Mouse (Mus musculus): ENCODE results near the gene Serinc2.
"Not testable (repeated sequence)": the region's sequence is repeated elsewhere in the genome, so short reads cannot be mapped to it uniquely, and the experiment has no call there.

Serinc2 gene

DNA sequence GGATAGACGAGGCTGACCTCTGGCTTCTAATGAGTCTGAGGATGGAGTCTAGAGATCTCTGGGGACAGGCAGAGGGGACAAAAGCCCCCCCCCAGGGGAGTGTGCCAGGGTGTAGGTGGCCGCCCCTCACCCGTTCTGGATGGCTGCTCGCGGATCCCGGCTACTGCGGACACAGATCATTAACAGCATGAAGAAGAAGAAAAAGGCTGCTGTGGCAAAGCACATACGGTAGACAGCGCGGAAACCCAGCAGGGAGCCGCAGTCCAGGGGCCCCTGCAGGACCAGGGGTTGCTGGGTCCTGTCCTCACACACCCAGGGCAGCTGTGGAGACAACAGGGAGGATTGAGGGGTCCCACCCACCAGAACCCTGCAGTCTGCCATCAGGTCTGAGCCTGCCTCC lies 14.9 kb downstream of the Serinc2 start:
- H3K9me3 ChIP-seq (ENCODE audit: low read length), result no peaks in the 10 kb centered on the region
- H3K4me1 ChIP-seq (replicated peaks; ENCODE audit: low read depth, low read length), result peaks cover 47% of the 10 kb centered on the region
- H3K4me3 ChIP-seq (replicated peaks; ENCODE audit: low read length), result peak overlapping the region; percentile 55
- TF ChIP-seq CTCF (conservative IDR thresholded peaks at IDR 0.05; ENCODE audit: low read length) (no peak), NANOG (IDR thresholded peaks at IDR 0.05; ENCODE audit: borderline replicate concordance, low read length) (no peak), POU5F1 (IDR thresholded peaks at IDR 0.05; ENCODE audit: borderline replicate concordance, low read length) (no peak)
- no peaks in the 10 kb centered on the region for H3K36me3 ChIP-seq (ENCODE audit: insufficient read depth, low read length)
- peaks cover 14% of the 10 kb centered on the region for H3K27me3 ChIP-seq (ENCODE audit: insufficient read depth, low read length)

DNA sequence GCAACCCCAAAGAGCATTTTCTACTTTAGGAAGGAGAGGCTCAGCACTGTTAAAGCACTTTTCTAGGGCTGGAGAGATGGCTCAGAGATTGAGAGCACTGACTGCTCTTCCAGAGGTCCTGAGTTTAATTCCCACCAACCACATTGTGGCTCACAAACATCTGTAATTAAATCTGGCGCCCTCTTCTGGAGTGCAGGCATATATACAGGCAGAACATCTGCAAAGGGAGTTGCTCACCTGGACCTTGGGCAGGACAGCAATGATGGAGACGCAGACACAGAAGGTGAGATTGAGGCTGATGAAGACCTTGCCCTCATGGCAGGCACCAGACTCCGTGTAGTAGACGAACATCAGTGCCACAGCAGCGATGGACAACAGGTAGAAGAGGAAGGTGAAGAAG lies 18.6 kb downstream of the Serinc2 start:
- no peak overlapping the region for H3K4me3 ChIP-seq (replicated peaks; ENCODE audit: low read length)
- peaks cover 14% of the 10 kb centered on the region for H3K27me3 ChIP-seq (ENCODE audit: insufficient read depth, low read length)
- TF ChIP-seq CTCF (conservative IDR thresholded peaks at IDR 0.05; ENCODE audit: low read length), result peak; percentile 84
- TF ChIP-seq NANOG (IDR thresholded peaks at IDR 0.05; ENCODE audit: borderline replicate concordance, low read length), result no peak
- H3K9me3 ChIP-seq (ENCODE audit: low read length), result no peaks in the 10 kb centered on the region
- H3K4me1 ChIP-seq (replicated peaks; ENCODE audit: low read depth, low read length), result peaks cover 23% of the 10 kb centered on the region
- 0 out of 2 replicates have a peak, but pooled peaks cover under 1% of the 10 kb centered on the region for H3K36me3 ChIP-seq (ENCODE audit: insufficient read depth, low read length)

DNA sequence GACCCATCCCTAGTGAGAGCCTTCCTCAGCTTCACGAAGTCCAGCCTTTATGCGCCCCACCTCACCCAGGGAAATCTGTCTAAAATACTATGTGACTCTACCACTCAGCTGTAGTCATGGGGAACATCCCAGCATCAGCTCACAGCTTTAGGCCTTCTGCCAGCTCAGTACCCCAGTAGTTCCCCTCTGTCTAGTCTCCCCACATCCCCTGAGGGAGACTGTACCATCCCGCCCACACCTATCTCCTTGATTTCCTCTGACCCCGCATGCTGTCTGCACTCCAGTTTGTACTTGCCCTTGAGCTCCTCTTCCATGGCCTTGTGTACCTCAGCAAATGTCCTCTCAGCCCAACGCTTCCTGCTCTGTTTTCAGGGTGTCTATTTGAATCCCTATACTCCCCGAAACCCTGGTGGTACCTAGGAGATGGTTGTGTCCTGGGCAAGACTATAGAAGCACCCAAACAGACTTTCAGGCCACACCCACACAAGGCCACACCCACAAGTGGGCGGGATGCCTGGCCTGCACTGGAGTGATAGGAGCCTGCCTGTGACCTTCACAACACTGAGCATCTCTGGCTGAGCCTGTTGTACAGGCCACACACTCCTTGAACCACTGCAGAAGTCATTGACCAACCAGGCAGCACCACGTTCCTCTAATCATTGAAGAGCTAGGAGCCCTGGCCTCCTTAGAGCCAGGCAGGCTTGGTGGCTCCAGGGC lies 26.4 kb downstream of the Serinc2 start:
- no peak for TF ChIP-seq POU5F1 (IDR thresholded peaks at IDR 0.05; ENCODE audit: borderline replicate concordance, low read length)
- TF ChIP-seq CTCF (conservative IDR thresholded peaks at IDR 0.05; ENCODE audit: low read length), result no peak
- no peak for TF ChIP-seq NANOG (IDR thresholded peaks at IDR 0.05; ENCODE audit: borderline replicate concordance, low read length)
- Histone ChIP-seq H3K36me3 (ENCODE audit: insufficient read depth, low read length) (0 out of 2 replicates have a peak, but pooled peaks cover 6% of the 10 kb centered on the region), H3K4me1 (replicated peaks; ENCODE audit: low read depth, low read length) (peaks cover 44% of the 10 kb centered on the region), H3K27me3 (ENCODE audit: insufficient read depth, low read length) (no peaks in the 10 kb centered on the region), H3K4me3 (replicated peaks; ENCODE audit: low read length) (peak overlapping the region; percentile 67), H3K9me3 (ENCODE audit: low read length) (no peaks in the 10 kb centered on the region)

- H3K36me3 ChIP-seq (ENCODE audit: insufficient read depth, low read length), result 0 out of 2 replicates have a peak, but pooled peaks cover 6% of the 10 kb centered on the region
- peak overlapping the region; percentile 67 for H3K4me3 ChIP-seq (replicated peaks; ENCODE audit: low read length)
- TF ChIP-seq NANOG (IDR thresholded peaks at IDR 0.05; ENCODE audit: borderline replicate concordance, low read length) (no peak), CTCF (conservative IDR thresholded peaks at IDR 0.05; ENCODE audit: low read length) (no peak), POU5F1 (IDR thresholded peaks at IDR 0.05; ENCODE audit: borderline replicate concordance, low read length) (no peak)
- no peaks in the 10 kb centered on the region for H3K9me3 ChIP-seq (ENCODE audit: low read length)
- no peaks in the 10 kb centered on the region for H3K27me3 ChIP-seq (ENCODE audit: insufficient read depth, low read length)
- peaks cover 45% of the 10 kb centered on the region for H3K4me1 ChIP-seq (replicated peaks; ENCODE audit: low read depth, low read length)
Measured at GRCm38 (mm10) chr4:130251763-130252162, 27.2 kb downstream of the Serinc2 start.

GRCm38 (mm10) chr4:130251172-130251705 lies 27.8 kb downstream of the Serinc2 start:
- Histone ChIP-seq H3K36me3 (ENCODE audit: insufficient read depth, low read length) (0 out of 2 replicates have a peak, but pooled peaks cover 6% of the 10 kb centered on the region), H3K27me3 (ENCODE audit: insufficient read depth, low read length) (no peaks in the 10 kb centered on the region), H3K4me1 (replicated peaks; ENCODE audit: low read depth, low read length) (peaks cover 48% of the 10 kb centered on the region), H3K9me3 (ENCODE audit: low read length) (no peaks in the 10 kb centered on the region), H3K4me3 (replicated peaks; ENCODE audit: low read length) (peak overlapping the region; percentile 67)
- TF ChIP-seq NANOG (IDR thresholded peaks at IDR 0.05; ENCODE audit: borderline replicate concordance, low read length) (no peak), POU5F1 (IDR thresholded peaks at IDR 0.05; ENCODE audit: borderline replicate concordance, low read length) (no peak), CTCF (conservative IDR thresholded peaks at IDR 0.05; ENCODE audit: low read length) (no peak)

DNA sequence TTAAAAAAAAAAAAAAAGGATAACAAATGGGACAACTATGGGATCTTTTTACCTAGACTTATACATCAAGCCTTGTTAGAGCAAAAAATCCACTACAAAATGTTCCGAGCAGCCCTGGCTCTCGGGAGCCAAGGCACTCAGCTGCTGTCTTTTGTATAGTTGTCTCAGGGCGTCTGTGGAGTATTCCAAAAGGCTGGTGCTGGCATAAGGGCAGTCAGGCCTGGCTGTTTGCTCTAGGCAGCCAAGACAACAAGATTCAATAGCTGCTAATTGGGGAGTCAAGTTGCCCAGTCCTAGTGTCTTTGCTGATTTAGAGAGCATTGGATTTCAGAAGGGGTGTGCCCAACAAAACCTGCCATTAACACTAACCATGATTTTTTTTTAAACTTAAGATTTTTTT lies 30.4 kb downstream of the Serinc2 start:
- Histone ChIP-seq H3K4me3 (replicated peaks; ENCODE audit: low read length) (no peak overlapping the region), H3K4me1 (replicated peaks; ENCODE audit: low read depth, low read length) (peaks cover 47% of the 10 kb centered on the region), H3K9me3 (ENCODE audit: low read length) (no peaks in the 10 kb centered on the region), H3K36me3 (ENCODE audit: insufficient read depth, low read length) (no peaks in the 10 kb centered on the region), H3K27me3 (ENCODE audit: insufficient read depth, low read length) (peaks cover 3% of the 10 kb centered on the region; the same call in 1 of the 2 replicates)
- TF ChIP-seq NANOG (IDR thresholded peaks at IDR 0.05; ENCODE audit: borderline replicate concordance, low read length) (no peak), POU5F1 (IDR thresholded peaks at IDR 0.05; ENCODE audit: borderline replicate concordance, low read length) (no peak), CTCF (conservative IDR thresholded peaks at IDR 0.05; ENCODE audit: low read length) (no peak)

GRCm38 (mm10) chr4:130246132-130246531 lies 32.9 kb downstream of the Serinc2 start:
- H3K27me3 ChIP-seq (ENCODE audit: insufficient read depth, low read length), result peaks cover 3% of the 10 kb centered on the region; the same call in 1 of the 2 replicates
- no peaks in the 10 kb centered on the region for H3K9me3 ChIP-seq (ENCODE audit: low read length)
- peaks cover 26% of the 10 kb centered on the region for H3K4me1 ChIP-seq (replicated peaks; ENCODE audit: low read depth, low read length)
- no peaks in the 10 kb centered on the region for H3K36me3 ChIP-seq (ENCODE audit: insufficient read depth, low read length)
- no peak overlapping the region for H3K4me3 ChIP-seq (replicated peaks; ENCODE audit: low read length)
- TF ChIP-seq CTCF (conservative IDR thresholded peaks at IDR 0.05; ENCODE audit: low read length), result peak; percentile 96
- TF ChIP-seq NANOG (IDR thresholded peaks at IDR 0.05; ENCODE audit: borderline replicate concordance, low read length), result no peak

DNA sequence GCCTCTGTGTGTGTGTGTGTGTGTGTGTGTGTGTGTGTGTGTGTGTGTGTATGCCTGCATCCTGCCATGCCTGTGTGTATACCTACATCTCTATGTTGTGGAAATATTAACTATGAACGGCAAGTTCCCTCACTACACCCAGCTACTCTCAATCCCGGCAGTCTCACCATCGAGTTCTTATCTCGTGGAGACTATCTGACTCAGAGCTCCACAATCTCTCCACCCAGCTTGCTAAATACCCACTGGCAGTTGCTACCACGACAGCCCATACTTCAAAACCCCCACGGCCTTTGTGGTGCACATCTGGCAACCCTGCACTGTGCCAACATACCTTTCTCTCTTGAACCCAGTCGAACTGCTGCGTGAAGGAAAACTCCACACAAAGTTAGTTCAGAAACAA lies 34.3 kb downstream of the Serinc2 start:
- no peak for TF ChIP-seq NANOG (IDR thresholded peaks at IDR 0.05; ENCODE audit: borderline replicate concordance, low read length)
- no peak for TF ChIP-seq POU5F1 (IDR thresholded peaks at IDR 0.05; ENCODE audit: borderline replicate concordance, low read length)
- TF ChIP-seq CTCF (conservative IDR thresholded peaks at IDR 0.05; ENCODE audit: low read length), result no peak
- no peak overlapping the region for H3K4me3 ChIP-seq (replicated peaks; ENCODE audit: low read length)
- H3K4me1 ChIP-seq (replicated peaks; ENCODE audit: low read depth, low read length), result peaks cover 21% of the 10 kb centered on the region
- H3K36me3 ChIP-seq (ENCODE audit: insufficient read depth, low read length), result no peaks in the 10 kb centered on the region
- H3K27me3 ChIP-seq (ENCODE audit: insufficient read depth, low read length), result peaks cover 3% of the 10 kb centered on the region; the same call in 1 of the 2 replicates
- H3K9me3 ChIP-seq (ENCODE audit: low read length), result no peaks in the 10 kb centered on the region

GRCm38 (mm10) chr4:130243621-130244020 lies 35.4 kb downstream of the Serinc2 start:
- H3K9me3 ChIP-seq (ENCODE audit: low read length); H3K36me3 ChIP-seq (ENCODE audit: insufficient read depth, low read length); H3K27me3 ChIP-seq (ENCODE audit: insufficient read depth, low read length); H3K4me3 ChIP-seq (replicated peaks; ENCODE audit: low read length): not testable (repeated sequence)
- H3K4me1 ChIP-seq (replicated peaks; ENCODE audit: low read depth, low read length), result peaks cover 21% of the 10 kb centered on the region
